Mouse (Mus musculus) forebrain, embryonic 10.5 days (tissue): ENCODE results near the gene Lzts3. TPM values are rescaled to one million over a fixed set of nuclear protein-coding genes. Genes with fewer than 3 reads are reported as not detected.

Source experiments
- DNase-seq: peaks from one replicate; pipeline ENCODE4 v3.0.0-alpha.2; 2017; ENCODE audit warnings: low spot score; ENCODE audit errors: extremely low spot score
- H3K27ac ChIP-seq: fragments of 300-500 bp; sonication (generic); 2 replicates; pipeline ENCODE4 v1.5.1; 2016; ENCODE audit warnings: mild to moderate bottlenecking
- H3K27me3 ChIP-seq: fragments of 300-500 bp; sonication (generic); 2 replicates; pipeline ENCODE4 v1.6.1; 2016; ENCODE audit warnings: mild to moderate bottlenecking; ENCODE audit not compliant: poor library complexity, severe bottlenecking
- H3K36me3 ChIP-seq: fragments of 300-500 bp; sonication (generic); replicated peaks from 2 replicates; pipeline ENCODE4 v1.6.1; 2016; ENCODE audit warnings: mild to moderate bottlenecking, moderate library complexity
- H3K4me1 ChIP-seq: fragments of 300-500 bp; sonication (generic); 2 replicates; pipeline ENCODE4 v1.6.1; 2016
- H3K4me3 ChIP-seq: fragments of 300-500 bp; sonication (generic); 2 replicates; pipeline ENCODE4 v1.5.1; 2016; ENCODE audit warnings: mild to moderate bottlenecking, moderate library complexity
- H3K9me3 ChIP-seq: fragments of 300-500 bp; sonication (generic); 2 replicates; pipeline ENCODE4 v1.6.1; 2016; ENCODE audit warnings: mild to moderate bottlenecking, moderate library complexity
- WGBS: fragments of 180-500 bp; shearing (Covaris S2); methylation state at CpG from one replicate; pipeline ENCODE4 v1.1.7; 2016; 5-methylcytosine and 5-hydroxymethylcytosine counted together
- polyA plus RNA-seq: library from polyadenylated mRNA; unstranded; fragments of >200 nt; fragmentation: Nextera tagmentation; extraction: Ambion mirVana; gene quantifications from 2 replicates; pipeline ENCODE4 v1.2.1, GENCODE M21; 2016

The Lzts3 gene
- polyA plus RNA-seq, 1 experiment from 2014 or later: 3.4 TPM

DNA sequence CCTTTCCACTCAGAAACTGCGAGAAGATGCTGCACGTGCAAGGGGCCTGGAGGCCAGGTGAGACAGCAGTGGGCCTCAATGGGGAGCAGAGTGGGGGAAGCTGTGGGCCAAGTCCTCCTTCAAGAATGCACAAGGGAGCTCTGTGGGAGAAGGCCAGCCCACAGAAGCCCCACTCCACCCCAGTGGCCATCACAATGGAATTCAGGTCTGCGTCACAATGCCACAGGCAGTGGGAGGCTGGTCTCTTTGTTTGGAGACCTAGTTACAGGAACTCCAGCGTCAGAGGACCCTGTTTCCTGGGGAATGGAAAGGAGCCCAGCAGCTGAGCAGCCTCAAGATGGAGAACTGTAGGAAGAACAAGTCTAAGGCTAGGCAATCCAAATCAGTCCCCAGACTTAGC is 53.4 kb downstream of the Lzts3 start:
- 67% methylated on average over 4 of the region's 4 CpGs for WGBS
- Histone ChIP-seq H3K9me3 (no peaks in the 10 kb centered on the region), H3K36me3 (peaks cover 40% of the 10 kb centered on the region), H3K27me3 (peaks cover 9% of the 10 kb centered on the region), H3K4me3 (no peak overlapping the region), H3K4me1 (peaks cover 9% of the 10 kb centered on the region), H3K27ac (peak overlapping the region; percentile 40; the same call in 1 of the 2 replicates)
- no peak for DNase-seq

DNA sequence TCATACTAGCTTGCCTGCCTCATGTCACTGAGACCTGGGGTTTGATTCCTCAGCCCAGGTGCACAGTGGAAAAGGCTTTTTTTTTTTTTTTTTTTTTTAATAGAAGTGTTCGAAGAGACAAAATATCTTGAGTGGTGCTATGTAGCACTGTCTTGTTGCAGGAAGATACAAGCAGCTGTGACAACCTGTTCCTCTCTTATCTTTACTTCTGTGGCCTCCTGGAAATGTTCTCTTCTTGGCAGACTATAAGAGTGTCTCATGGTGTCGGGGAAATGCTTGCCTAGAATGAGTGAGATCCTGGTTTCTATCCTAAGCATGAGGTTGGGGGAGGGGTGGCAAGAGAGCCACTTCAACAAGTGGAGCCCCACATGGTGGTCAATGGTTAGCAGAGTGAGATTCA is 54.2 kb downstream of the Lzts3 start:
- 85% methylated on average over 2 of the region's 2 CpGs for WGBS
- H3K9me3 ChIP-seq: no peaks in the 10 kb centered on the region
- no peak overlapping the region for H3K27ac ChIP-seq
- peaks cover 9% of the 10 kb centered on the region for H3K4me1 ChIP-seq
- DNase-seq: no peak
- H3K36me3 ChIP-seq: peaks cover 34% of the 10 kb centered on the region
- no peak overlapping the region for H3K4me3 ChIP-seq
- peaks cover 17% of the 10 kb centered on the region for H3K27me3 ChIP-seq

DNA sequence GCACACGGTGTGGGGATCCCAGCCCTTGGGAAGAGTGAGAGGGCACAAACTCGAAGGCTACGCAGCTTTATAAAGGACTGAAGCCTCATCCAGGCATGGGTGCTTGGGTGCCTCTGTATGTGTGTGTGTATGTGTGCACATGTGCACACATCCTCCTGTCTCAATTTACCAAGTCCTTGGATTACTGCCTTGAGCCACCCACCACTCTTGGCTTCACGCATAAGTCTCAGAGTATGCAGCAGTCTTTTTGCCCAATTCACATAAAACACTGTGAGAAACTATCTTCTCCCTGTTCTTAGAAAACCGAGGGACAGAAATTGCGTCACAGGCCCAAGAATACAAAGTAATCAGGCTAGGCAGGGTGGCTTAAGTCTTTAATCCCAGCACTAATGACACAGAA is 56.6 kb downstream of the Lzts3 start:
- no peak for DNase-seq
- 86% methylated on average over 6 of the region's 6 CpGs for WGBS
- peaks cover 14% of the 10 kb centered on the region for H3K4me1 ChIP-seq
- H3K27me3 ChIP-seq: peaks cover 40% of the 10 kb centered on the region
- no peak overlapping the region for H3K27ac ChIP-seq
- H3K9me3 ChIP-seq: no peaks in the 10 kb centered on the region
- H3K4me3 ChIP-seq: no peak overlapping the region
- peaks cover 13% of the 10 kb centered on the region for H3K36me3 ChIP-seq

DNA sequence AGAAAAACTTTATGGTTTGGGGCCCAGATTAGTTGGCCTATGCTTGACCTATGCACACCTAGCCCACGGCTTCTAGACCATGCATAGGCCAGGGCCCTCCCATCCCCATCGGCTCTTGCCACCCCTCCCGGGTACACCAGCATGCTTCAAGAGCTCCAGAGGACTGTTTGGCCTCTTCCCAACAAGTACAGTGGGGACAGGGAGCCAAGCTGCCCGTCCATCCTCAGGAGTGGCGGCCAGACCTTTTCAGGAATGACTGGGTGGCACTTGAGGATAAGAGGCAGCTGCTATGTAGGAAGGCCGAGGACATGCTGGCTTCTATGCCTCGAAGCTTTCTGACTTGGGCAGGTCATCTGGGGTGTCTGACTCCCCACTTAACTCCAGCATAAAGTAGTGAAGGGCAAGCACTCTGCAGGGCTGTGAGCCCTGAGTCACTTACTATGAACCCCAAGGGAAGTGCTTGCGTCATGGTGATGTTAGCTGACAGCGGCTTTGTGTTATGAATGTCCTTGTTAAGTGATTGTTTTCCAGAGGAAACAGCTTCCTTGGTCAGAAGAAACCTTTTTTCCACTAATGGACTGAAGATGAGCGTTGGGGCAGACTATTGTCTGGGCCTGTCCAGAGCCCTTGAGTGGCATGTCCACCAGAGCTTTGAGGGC is 58.6 kb downstream of the Lzts3 start:
- peaks cover 60% of the 10 kb centered on the region for H3K27me3 ChIP-seq
- peaks cover 23% of the 10 kb centered on the region for H3K4me1 ChIP-seq
- H3K27ac ChIP-seq: no peak overlapping the region
- 83% methylated on average over 10 of the region's 10 CpGs for WGBS
- no peak for DNase-seq
- H3K36me3 ChIP-seq: 0 out of 2 replicates have a peak, but pooled peaks cover under 1% of the 10 kb centered on the region
- no peak overlapping the region for H3K4me3 ChIP-seq
- no peaks in the 10 kb centered on the region for H3K9me3 ChIP-seq

Other genes with a start within 250 kb of the Lzts3 start
- 36.7 and 41.8 TPM in 2 replicates for gene Cpxm1, start 245.2 kb downstream of the Lzts3 start, polyA plus RNA-seq
- 0.07 TPM in 1 of 2 replicates, not detected in the other for gene Gm28372, start 237.6 kb downstream of the Lzts3 start, polyA plus RNA-seq
- 0.21 and 0.32 TPM in 2 replicates for gene 1700020A23Rik, start 237.5 kb downstream of the Lzts3 start, polyA plus RNA-seq
- gene Tmem239, start 236.3 kb downstream of the Lzts3 start, polyA plus RNA-seq: not detected in 2 replicates
- gene Vps16, start 218.5 kb downstream of the Lzts3 start, polyA plus RNA-seq: 110 and 122 TPM in 2 replicates
- gene Pced1a, start 218.1 kb downstream of the Lzts3 start, polyA plus RNA-seq: 11.8 and 12.4 TPM in 2 replicates
- 89.1 and 90.6 TPM in 2 replicates for gene Ptpra, start 192.5 kb downstream of the Lzts3 start, polyA plus RNA-seq
- 88.5 and 92.8 TPM in 2 replicates for gene Mrps26, start 79.1 kb downstream of the Lzts3 start, polyA plus RNA-seq
- 0.64 TPM in 1 of 2 replicates, not detected in the other for gene Oxt, start 66.6 kb downstream of the Lzts3 start, polyA plus RNA-seq
- gene Avp, start 60.2 kb downstream of the Lzts3 start, polyA plus RNA-seq: not detected in 2 replicates
- 21.4 and 22.7 TPM in 2 replicates for gene Fastkd5, start 12.8 kb downstream of the Lzts3 start, polyA plus RNA-seq
- gene Ubox5, start 12.8 kb downstream of the Lzts3 start, polyA plus RNA-seq: 21.9 and 22.0 TPM in 2 replicates
- gene Ddrgk1, start 21.9 kb upstream of the Lzts3 start, polyA plus RNA-seq: 44.7 and 46.9 TPM in 2 replicates
- 154 and 156 TPM in 2 replicates for gene Itpa, start 24.8 kb upstream of the Lzts3 start, polyA plus RNA-seq
- gene Slc4a11, start 54.7 kb upstream of the Lzts3 start, polyA plus RNA-seq: 0.64 and 0.71 TPM in 2 replicates